Mouse (Mus musculus): ENCODE results near the gene Cfap73. TPM values are rescaled to one million over a fixed set of nuclear protein-coding genes. Genes with fewer than 3 reads are reported as not detected.

The Cfap73 gene
- polyA plus RNA-seq, 1 experiment from 2014 or later = not detected

DNA sequence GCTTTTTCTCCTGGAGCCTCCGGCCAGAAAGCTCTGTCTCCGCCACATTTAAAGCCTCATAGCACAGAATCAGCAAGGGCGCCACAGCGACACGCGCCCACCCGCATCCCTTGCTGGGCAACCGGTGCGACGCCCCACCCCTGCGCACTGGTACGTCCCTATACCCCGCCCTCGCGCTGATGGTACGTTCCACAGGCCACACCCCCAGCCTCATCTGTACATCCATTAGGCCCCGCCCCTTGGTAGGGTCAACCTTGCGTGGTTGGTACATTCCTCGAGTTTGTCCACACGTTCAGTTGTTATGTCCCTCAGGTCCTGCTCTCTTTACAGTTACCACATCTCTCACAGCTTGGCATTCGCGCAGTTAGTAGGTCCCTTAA, 21.6 kb downstream of the Cfap73 start, which contains the start of the genes Rita1 and Ddx54:
Gene Rita1, minus strand, starts transcription at position 148 of the 380 bp plus-strand sequence.
Gene Ddx54, plus strand, starts transcription at position 298 of the 380 bp plus-strand sequence.
- peak within 1 kb of the TSS; percentile 66 for H3K9ac ChIP-seq (ENCODE audit: low read length)
- peak; percentile 84 for ATAC-seq (replicated peaks; ENCODE audit: low FRiP score, low TSS enrichment, low read depth)
- H3K9me3 ChIP-seq (ENCODE audit: control insufficient read depth, low read length) = 0 out of 2 replicates have a peak, but pooled peaks cover 5% of the 10 kb centered on the region
- H3K36me3 ChIP-seq (ENCODE audit: control insufficient read depth, insufficient read depth, low read length) = peaks cover 19% of the 10 kb centered on the region
- peak within 1 kb of the TSS; percentile 82 for H3K27ac ChIP-seq (ENCODE audit: low read depth)
- under 1% methylated on average over 22 of the region's 22 CpGs for WGBS
- peak; percentile 99 for DNase-seq (ENCODE audit: low spot score)
- peaks cover 12% of the 10 kb centered on the region for H3K4me1 ChIP-seq (replicated peaks; ENCODE audit: control insufficient read depth, insufficient read depth, low read length)
- H3K4me3 ChIP-seq (ENCODE audit: low read depth, low read length) = peak within 1 kb of the TSS; percentile 83
- no peaks in the 10 kb centered on the region for H3K27me3 ChIP-seq (replicated peaks; ENCODE audit: control insufficient read depth, insufficient read depth, low read length)
- peak within 1 kb of the TSS; percentile 80 for H3K4me2 ChIP-seq (ENCODE audit: low read length)

DNA sequence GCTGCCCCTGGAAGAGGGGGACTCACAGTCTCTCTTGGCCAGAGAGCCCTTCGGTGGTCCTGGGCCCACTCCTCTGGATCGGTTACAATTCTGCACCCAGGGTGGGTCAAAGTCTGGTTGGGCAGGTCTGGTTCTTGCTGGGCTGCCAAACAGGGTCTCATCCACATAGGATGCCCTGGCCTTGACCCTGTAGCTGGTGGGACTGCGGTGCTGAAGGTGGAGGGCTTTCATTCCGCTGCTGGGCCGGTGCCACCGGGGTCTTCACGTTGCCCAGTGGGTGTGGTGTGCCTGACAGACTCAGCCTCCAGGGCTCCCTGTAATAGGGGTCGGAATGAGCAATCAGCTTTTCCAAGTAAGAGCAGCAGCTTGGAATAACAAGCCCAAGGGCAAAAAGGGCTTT, 22.6 kb downstream of the Cfap73 start:
- H3K27ac ChIP-seq (ENCODE audit: low read depth) = no peak overlapping the region
- peak overlapping the region; percentile 83 for H3K4me3 ChIP-seq (ENCODE audit: low read depth, low read length)
- WGBS = 44% methylated on average over 8 of the region's 8 CpGs
- DNase-seq (ENCODE audit: low spot score) (no peak), ATAC-seq (replicated peaks; ENCODE audit: low FRiP score, low TSS enrichment, low read depth) (no peak)
- H3K4me2 ChIP-seq (ENCODE audit: low read length) = peak overlapping the region; percentile 80
- peak overlapping the region; percentile 66 for H3K9ac ChIP-seq (ENCODE audit: low read length)
- peaks cover 12% of the 10 kb centered on the region for H3K4me1 ChIP-seq (replicated peaks; ENCODE audit: control insufficient read depth, insufficient read depth, low read length)
- 0 out of 2 replicates have a peak, but pooled peaks cover 5% of the 10 kb centered on the region for H3K9me3 ChIP-seq (ENCODE audit: control insufficient read depth, low read length)
- no peaks in the 10 kb centered on the region for H3K27me3 ChIP-seq (replicated peaks; ENCODE audit: control insufficient read depth, insufficient read depth, low read length)
- H3K36me3 ChIP-seq (ENCODE audit: control insufficient read depth, insufficient read depth, low read length) = 0 out of 2 replicates have a peak, but pooled peaks cover 17% of the 10 kb centered on the region

DNA sequence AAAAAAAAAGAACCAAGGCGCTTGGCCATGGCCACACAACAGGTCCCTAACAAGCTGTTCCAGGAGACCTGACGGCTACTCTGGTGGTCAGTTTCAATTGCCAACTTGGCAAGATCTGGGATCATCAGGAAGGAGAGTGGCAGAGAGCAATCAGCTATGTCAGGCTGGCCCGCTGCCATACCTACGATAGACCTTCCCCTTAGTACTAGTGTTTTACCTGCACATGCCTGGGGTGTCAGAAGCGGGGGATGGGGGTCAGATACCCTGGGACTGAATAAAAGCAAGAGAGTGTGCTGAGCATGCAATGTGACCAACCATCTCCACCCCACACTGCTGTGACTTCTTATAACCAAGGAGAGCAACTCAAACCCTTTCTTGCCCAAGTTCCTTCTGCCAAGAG, 23.1 kb downstream of the Cfap73 start:
- H3K9ac ChIP-seq (ENCODE audit: low read length) = no peak overlapping the region
- ATAC-seq (replicated peaks; ENCODE audit: low FRiP score, low TSS enrichment, low read depth) (no peak), DNase-seq (ENCODE audit: low spot score) (no peak)
- H3K27me3 ChIP-seq (replicated peaks; ENCODE audit: control insufficient read depth, insufficient read depth, low read length) = no peaks in the 10 kb centered on the region
- H3K4me2 ChIP-seq (ENCODE audit: low read length) = peak overlapping the region; percentile 80
- 0 out of 2 replicates have a peak, but pooled peaks cover 12% of the 10 kb centered on the region for H3K36me3 ChIP-seq (ENCODE audit: control insufficient read depth, insufficient read depth, low read length)
- WGBS = 95% methylated on average over 5 of the region's 5 CpGs
- H3K4me3 ChIP-seq (ENCODE audit: low read depth, low read length) = no peak overlapping the region
- H3K27ac ChIP-seq (ENCODE audit: low read depth) = no peak overlapping the region
- H3K4me1 ChIP-seq (replicated peaks; ENCODE audit: control insufficient read depth, insufficient read depth, low read length) = peaks cover 12% of the 10 kb centered on the region
- H3K9me3 ChIP-seq (ENCODE audit: control insufficient read depth, low read length) = 0 out of 2 replicates have a peak, but pooled peaks cover 3% of the 10 kb centered on the region

DNA sequence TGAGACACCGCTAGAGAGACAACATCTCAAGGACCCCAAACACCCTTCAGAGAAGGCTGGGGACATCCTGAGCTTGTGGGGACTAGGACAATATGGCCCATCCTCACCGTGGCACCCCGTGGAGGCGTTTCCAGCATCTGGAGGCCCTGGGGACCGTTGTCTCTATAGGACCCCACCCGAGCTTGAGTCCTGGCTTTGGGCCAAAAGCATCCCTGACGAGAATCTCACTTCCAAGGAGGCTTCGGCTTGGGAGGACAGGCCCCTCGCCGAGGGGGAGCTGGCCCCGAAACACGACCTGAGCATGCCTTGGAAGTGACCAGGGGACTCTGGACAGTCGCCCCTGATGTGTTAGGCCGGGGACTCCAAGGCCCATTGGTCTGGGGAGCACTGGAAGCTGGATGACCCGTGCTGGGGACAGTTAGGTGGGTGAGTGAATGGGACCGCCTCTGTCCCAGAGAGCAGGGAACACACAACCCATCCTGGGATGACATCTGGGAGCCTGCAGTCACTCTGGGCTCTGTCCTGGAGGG, 24.7 kb downstream of the Cfap73 start:
- DNase-seq (ENCODE audit: low spot score) (no peak), ATAC-seq (replicated peaks; ENCODE audit: low FRiP score, low TSS enrichment, low read depth) (no peak)
- Histone ChIP-seq H3K4me2 (ENCODE audit: low read length) (no peak overlapping the region), H3K27me3 (replicated peaks; ENCODE audit: control insufficient read depth, insufficient read depth, low read length) (no peaks in the 10 kb centered on the region), H3K27ac (ENCODE audit: low read depth) (no peak overlapping the region), H3K9me3 (ENCODE audit: control insufficient read depth, low read length) (no peaks in the 10 kb centered on the region), H3K9ac (ENCODE audit: low read length) (no peak overlapping the region), H3K4me3 (ENCODE audit: low read depth, low read length) (no peak overlapping the region), H3K4me1 (replicated peaks; ENCODE audit: control insufficient read depth, insufficient read depth, low read length) (peaks cover 12% of the 10 kb centered on the region), H3K36me3 (ENCODE audit: control insufficient read depth, insufficient read depth, low read length) (0 out of 2 replicates have a peak, but pooled peaks cover 3% of the 10 kb centered on the region)
- 84% methylated on average over 16 of the region's 16 CpGs for WGBS

DNA sequence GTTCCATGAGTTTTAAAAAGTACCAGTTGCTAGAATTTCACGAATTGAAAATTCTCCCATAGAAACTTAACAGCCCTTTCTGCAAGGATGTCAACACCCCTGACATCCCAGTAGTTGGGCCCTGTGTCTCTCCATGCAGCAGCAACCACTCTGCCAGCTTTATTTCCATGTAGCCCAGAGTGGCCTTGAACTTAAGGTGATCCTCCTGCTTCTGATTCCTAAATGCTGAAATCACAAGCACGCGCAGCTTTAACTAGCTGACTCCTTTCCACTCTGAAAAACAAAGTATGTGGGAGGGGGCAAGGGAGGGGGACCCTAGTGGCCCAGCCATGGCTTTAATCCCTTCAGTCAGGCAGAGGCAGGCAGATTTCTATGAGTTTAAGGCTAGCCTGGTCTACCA, 26.7 kb downstream of the Cfap73 start:
- H3K4me1 ChIP-seq (replicated peaks; ENCODE audit: control insufficient read depth, insufficient read depth, low read length) = peaks cover 9% of the 10 kb centered on the region
- H3K9me3 ChIP-seq (ENCODE audit: control insufficient read depth, low read length) = no peaks in the 10 kb centered on the region
- no peak for ATAC-seq (replicated peaks; ENCODE audit: low FRiP score, low TSS enrichment, low read depth)
- 0 out of 2 replicates have a peak, but pooled peaks cover 3% of the 10 kb centered on the region for H3K36me3 ChIP-seq (ENCODE audit: control insufficient read depth, insufficient read depth, low read length)
- DNase-seq (ENCODE audit: low spot score) = no peak
- no peak overlapping the region for H3K27ac ChIP-seq (ENCODE audit: low read depth)
- WGBS = 78% methylated on average over 3 of the region's 3 CpGs
- no peak overlapping the region for H3K4me3 ChIP-seq (ENCODE audit: low read depth, low read length)
- no peak overlapping the region for H3K9ac ChIP-seq (ENCODE audit: low read length)
- no peaks in the 10 kb centered on the region for H3K27me3 ChIP-seq (replicated peaks; ENCODE audit: control insufficient read depth, insufficient read depth, low read length)
- no peak overlapping the region for H3K4me2 ChIP-seq (ENCODE audit: low read length)

DNA sequence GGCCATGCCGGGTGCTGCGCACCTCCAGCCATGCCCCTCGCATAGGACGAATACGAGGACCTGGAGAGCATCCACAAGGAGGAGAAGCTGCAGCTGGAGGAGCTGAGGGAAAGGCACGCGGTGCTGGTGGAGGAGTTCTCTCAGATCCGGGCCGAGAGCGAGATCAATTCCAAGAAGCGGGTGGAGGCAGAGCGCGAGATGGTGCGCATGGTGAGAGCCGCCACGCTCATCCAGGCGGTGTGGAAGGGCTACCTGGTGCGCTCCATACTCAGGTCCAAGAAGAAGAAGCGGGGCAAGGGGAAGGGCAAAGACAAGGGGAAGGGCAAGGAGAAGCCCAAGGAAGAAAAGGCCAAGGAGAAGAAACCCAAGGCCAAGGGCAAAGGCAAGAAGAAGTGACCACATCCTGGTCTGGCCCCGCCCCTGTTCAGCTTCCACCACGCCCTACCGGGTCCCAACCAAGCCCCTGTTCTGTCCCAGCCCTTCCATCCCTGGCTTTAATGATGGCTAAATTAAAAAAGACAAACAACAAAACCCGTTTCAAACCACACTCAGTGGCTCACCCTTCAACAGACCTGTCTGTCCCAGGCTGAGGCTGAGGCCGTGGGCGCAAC, 27.3 kb downstream of the Cfap73 start:
- WGBS = 72% methylated on average over 25 of the region's 25 CpGs
- H3K36me3 ChIP-seq (ENCODE audit: control insufficient read depth, insufficient read depth, low read length) = 0 out of 2 replicates have a peak, but pooled peaks cover 3% of the 10 kb centered on the region
- H3K4me1 ChIP-seq (replicated peaks; ENCODE audit: control insufficient read depth, insufficient read depth, low read length) = peaks cover 8% of the 10 kb centered on the region
- no peak overlapping the region for H3K27ac ChIP-seq (ENCODE audit: low read depth)
- no peaks in the 10 kb centered on the region for H3K27me3 ChIP-seq (replicated peaks; ENCODE audit: control insufficient read depth, insufficient read depth, low read length)
- no peak overlapping the region for H3K4me3 ChIP-seq (ENCODE audit: low read depth, low read length)
- no peak for DNase-seq (ENCODE audit: low spot score)
- no peaks in the 10 kb centered on the region for H3K9me3 ChIP-seq (ENCODE audit: control insufficient read depth, low read length)
- H3K4me2 ChIP-seq (ENCODE audit: low read length) = no peak overlapping the region
- no peak overlapping the region for H3K9ac ChIP-seq (ENCODE audit: low read length)
- no peak for ATAC-seq (replicated peaks; ENCODE audit: low FRiP score, low TSS enrichment, low read depth)

DNA sequence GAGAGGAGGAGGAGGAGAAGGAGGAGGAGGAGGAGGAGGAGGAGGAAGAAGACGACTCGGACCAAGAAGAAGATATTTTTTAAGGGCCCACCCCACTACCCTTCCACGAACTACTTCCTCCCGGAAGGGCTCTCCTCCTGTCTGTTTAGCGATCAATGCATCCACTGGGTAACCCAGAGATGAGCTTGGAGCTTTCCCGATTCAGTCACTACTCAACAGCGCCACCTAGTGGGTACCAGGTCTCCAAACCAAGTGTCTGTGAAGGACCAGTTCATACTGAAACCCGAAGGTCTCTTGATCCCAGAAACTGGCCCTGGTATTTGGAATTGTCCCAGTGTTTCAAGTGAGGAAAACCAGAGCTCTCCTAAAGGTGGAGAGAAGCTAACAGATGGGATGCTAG, 28.3 kb downstream of the Cfap73 start:
- ATAC-seq (replicated peaks; ENCODE audit: low FRiP score, low TSS enrichment, low read depth) (peak; percentile 67), DNase-seq (ENCODE audit: low spot score) (peak; percentile 95)
- H3K4me1 ChIP-seq (replicated peaks; ENCODE audit: control insufficient read depth, insufficient read depth, low read length) = no peaks in the 10 kb centered on the region
- H3K27me3 ChIP-seq (replicated peaks; ENCODE audit: control insufficient read depth, insufficient read depth, low read length) = no peaks in the 10 kb centered on the region
- no peak overlapping the region for H3K27ac ChIP-seq (ENCODE audit: low read depth)
- H3K9me3 ChIP-seq (ENCODE audit: control insufficient read depth, low read length) = no peaks in the 10 kb centered on the region
- no peak overlapping the region for H3K9ac ChIP-seq (ENCODE audit: low read length)
- H3K4me3 ChIP-seq (ENCODE audit: low read depth, low read length) = peak overlapping the region; percentile 33
- 2% methylated on average over 8 of the region's 8 CpGs for WGBS
- 0 out of 2 replicates have a peak, but pooled peaks cover 3% of the 10 kb centered on the region for H3K36me3 ChIP-seq (ENCODE audit: control insufficient read depth, insufficient read depth, low read length)
- peak overlapping the region; percentile 59 for H3K4me2 ChIP-seq (ENCODE audit: low read length)

DNA sequence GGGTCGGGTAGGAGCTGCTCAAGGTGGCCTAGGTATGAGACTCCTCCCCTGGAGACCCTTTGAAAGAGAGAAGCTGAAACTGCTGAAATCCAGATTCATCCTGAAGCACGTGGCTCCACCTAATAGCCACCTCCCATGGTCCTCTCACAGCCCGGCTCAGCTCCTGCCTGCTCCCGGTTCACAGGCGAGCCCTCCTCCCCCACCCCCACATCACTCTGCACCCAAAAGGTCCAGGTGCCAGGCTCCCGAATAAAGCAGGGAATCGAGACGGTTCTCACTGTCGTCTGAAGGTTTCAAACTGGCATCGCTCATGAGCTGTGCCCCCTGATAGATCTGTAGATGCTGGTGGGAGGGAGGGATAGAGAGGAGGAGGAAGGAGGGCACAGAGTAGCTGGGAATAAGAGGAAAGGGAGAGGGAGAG, 28.8 kb downstream of the Cfap73 start:
- Histone ChIP-seq H3K4me3 (ENCODE audit: low read depth, low read length) (peak overlapping the region; percentile 33), H3K36me3 (ENCODE audit: control insufficient read depth, insufficient read depth, low read length) (0 out of 2 replicates have a peak, but pooled peaks cover 3% of the 10 kb centered on the region), H3K9ac (ENCODE audit: low read length) (peak overlapping the region; percentile 32), H3K9me3 (ENCODE audit: control insufficient read depth, low read length) (no peaks in the 10 kb centered on the region), H3K27me3 (replicated peaks; ENCODE audit: control insufficient read depth, insufficient read depth, low read length) (no peaks in the 10 kb centered on the region), H3K4me1 (replicated peaks; ENCODE audit: control insufficient read depth, insufficient read depth, low read length) (no peaks in the 10 kb centered on the region), H3K27ac (ENCODE audit: low read depth) (no peak overlapping the region), H3K4me2 (ENCODE audit: low read length) (peak overlapping the region; percentile 59)
- ATAC-seq (replicated peaks; ENCODE audit: low FRiP score, low TSS enrichment, low read depth) = peak; percentile 22
- peak; percentile 74 for DNase-seq (ENCODE audit: low spot score)
- WGBS = 4% methylated on average over 10 of the region's 10 CpGs

Data from intestine, embryonic 14.5 days (tissue).